Mouse (Mus musculus) cerebellum, adult (tissue): Measurements from ENCODE around the gene Uba52.
"Not testable (repeated sequence)": the region's sequence is repeated elsewhere in the genome, so short reads cannot be mapped to it uniquely, and the experiment has no call there.

ENCODE experiments used
- ATAC-seq: cut with Nextera tagmentation; 2 replicates; pipeline ENCODE4 v1.9.2; 2017; ENCODE audit warnings: mild to moderate bottlenecking, moderate library complexity, mixed read lengths; ENCODE audit not compliant: insufficient number of reproducible peaks, low FRiP score, low TSS enrichment

The Uba52 gene

DNA sequence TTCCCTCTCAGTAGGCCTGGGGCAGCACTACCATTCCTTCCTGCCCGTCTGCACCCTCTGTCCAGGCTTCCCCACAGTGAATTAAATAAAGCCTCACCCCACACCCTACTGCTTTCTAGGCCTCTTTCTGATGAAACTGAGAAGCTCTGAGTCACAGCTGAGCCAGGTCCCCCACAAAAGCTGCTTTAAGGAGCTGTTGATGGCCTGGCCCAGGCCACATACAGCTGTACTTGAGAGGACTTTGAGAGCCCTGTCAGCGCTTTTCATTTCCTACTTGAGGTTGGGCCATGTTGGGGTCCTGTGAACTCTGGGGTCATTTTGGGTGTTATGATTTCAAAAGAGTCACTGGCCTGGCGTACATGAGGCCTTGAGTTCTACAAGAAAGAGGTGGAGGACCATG lies 24.6 kb upstream of the Uba52 start:
- no peak for ATAC-seq

DNA sequence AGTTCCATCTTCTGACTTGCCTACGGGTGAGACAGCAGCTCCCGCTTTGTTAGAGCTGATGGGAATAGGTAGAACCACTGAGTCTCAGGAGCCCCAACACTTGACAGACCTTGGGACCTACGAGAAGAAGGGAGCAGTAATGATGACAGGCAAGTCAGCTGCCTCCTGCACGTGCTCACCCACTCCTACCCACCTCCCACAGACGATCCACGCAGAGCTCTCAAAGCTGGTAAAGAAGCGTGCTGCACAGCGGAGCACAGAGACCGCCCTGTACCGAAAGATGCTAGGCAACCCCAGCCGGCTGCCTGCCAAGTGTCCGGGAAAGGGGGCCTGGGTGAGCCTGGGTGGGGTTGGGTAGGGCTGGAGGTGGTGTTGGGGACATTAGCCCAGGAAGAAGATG lies 23.7 kb upstream of the Uba52 start:
- ATAC-seq: no peak

DNA sequence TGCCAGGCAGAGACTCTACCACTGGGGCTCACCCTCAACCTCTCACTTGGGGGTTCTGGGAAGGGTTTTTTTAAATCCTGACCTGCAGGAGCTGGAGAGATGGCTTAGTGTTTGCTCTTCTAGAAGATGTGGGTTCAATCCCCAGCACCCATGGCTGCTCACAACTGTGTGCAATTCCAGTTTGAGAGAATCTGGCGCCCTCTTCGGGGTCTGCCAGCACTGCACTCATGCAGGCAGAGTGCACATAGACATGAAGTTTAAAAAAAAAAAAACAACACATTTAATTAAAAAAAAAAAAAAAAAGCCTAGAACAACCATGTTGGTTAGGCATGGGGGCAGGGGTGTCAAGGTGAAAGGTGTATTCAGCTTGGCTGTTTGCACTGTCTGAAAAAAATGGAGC lies 19.7 kb upstream of the Uba52 start:
- ATAC-seq: no peak

DNA sequence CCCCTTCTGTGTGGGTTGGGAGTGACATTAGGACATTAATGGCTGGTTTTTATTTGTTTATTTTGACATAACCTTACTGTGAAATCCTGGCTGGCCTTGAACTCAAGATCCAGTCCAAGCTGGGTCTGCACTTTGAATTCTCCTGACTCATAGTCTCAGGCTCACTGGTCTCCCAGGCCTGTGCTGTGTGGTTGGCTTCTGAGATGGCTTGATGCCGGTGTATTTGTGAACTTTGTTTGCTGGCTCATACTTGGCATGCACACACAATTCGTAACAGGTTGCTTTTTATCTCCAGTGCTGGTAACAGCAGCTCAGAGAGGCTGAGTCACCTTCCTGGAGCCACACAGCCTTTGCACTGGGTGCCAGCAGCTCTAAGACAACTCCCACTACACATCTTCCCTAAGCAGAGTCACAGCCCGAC lies 19.1 kb upstream of the Uba52 start:
- no peak for ATAC-seq

DNA sequence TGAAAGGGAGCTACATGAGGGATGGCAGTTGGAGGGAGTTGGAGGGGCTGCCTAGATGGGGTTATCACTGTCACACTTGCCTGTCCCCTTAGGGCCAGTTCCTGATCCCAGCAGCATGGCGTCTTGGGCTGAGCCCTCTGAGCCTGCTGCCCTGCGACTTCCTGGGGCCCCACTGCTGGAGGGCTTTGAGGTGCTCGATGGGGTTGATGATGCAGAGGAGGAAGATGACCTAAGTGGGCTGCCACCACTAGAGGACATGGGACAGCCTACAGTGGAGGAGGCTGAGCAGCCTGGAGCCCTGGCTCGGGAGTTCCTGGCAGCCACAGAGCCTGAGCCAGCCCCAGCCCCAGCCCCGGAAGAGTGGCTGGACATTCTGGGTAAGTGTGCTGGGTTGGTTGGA lies 18.7 kb upstream of the Uba52 start:
- no peak for ATAC-seq

DNA sequence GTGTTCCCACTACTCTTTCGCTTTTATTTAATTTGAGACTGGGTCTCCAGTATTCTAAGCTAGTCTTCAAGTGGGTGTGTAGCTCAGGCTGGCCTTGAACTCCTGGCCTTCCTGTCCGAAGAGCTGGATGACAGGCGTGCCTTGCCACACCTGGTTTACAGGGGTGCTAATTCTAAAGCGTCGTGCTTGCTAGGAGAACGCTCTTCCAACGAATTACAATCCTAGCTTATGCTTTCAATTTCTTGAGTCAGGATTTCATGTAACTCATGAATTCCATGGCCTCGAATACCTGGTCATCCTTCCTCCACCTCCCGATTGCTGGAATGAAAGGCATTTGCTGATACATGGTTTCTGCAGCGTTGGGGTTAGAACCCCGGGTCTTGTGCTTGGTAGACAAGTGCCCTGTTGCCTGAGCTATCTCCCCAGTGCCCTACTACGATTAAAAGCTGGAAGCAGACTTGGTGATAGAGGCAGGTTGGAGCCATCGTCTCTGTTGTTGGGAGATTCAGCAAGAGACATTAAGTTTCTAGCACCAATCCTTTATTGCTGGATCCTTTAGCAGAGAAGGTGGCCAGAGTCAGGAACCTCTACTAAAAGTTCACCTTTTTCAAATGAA lies 17.7 kb upstream of the Uba52 start:
- no peak for ATAC-seq

DNA sequence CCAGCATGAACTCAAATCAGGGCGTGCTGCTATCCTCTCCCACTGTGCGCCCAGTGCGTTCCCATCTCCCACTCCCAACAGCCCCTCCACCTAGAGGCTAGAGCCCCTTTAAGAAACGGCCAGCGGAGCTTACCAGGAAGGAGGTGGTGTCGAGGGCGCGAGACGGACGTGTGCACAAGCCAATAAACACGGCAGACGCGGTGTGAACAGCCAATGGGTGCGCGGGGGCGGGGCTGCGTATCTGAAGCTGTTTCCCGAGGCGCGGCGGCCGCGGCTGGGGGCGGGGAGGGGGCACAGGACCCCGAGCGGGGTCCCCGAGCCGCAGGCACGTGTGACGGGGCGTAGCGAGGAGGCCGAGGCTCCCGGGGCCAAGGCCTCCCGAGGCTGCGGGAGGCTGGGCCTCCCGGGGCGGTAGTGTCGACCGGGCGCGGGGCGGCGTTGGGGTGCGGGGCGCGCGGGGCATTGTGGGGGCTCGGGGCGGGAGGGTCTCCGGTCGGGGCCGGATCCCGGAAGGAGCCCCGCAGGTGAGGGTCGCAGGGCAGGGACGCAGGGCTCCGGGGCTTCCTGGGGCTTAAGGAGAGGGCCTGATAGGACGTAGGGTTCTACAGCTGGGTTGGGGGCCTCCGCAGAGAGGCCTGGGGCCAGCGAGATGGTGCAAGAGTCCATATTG lies 17.0 kb upstream of the Uba52 start, which contains the start of the genes Fkbp8 and Kxd1:
TSS of gene Fkbp8 (plus strand) at position 213 of the 670 bp plus-strand sequence.
TSS of gene Kxd1 (minus strand) at position 445 of the 670 bp plus-strand sequence.
- ATAC-seq: peak; percentile 85

DNA sequence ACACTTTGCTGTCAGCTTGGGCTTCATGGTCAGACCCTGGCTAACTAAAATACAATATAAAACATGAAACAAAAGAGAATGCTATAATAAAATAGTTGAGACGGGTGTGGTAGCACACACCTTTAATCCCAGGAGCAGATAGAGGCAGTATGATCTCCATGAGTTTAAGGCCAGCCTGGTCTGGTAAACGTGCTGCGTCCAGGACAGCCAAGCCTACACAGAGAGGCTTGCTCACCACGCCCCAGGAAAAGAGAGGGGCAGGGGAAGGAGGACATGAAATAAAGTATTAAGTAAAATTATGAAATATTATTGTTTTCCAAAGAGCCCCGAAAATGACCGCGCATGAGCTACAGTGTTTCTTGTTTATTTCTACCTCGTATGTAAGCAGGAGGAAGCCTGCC lies 16.5 kb upstream of the Uba52 start:
- ATAC-seq: no peak

DNA sequence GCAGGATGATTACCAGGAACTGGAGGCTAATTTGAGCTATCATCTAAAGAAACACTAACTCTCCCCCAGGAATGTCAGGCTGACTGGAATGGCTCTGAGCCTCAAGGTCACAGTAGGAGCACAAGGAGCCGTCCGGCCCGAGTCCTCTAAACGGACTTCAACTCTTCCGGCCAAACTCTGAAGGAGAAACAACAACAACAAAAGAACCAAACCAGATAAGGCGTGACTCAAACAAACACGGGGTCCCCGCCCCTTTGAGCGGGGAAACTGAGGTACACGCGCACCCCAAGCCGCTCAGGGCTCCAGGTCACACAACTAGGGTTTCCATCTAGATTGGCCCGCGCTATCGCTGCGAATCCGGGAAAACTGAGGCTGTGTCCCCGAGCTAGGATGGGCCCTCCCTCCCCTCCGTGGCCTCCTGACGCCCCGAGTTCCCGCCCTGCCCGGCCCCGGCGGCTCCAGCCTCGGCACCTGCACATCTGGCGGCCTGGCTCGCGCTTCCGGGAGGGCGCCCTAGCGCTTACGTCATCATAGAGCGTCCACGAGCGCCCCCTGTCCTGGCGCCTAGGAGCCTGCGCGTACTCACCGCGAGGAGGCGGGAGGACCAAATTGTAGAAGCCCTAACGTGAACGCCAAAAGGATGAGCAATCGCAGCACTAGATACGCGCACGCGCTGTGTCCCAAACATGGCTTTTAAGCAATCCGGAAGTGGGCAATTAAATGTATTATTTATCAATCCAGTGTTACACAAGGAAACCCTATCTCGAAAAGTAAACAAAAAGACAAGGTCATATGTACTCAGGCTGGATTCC lies 12.2 kb upstream of the Uba52 start:
- peak; percentile 84 for ATAC-seq

DNA sequence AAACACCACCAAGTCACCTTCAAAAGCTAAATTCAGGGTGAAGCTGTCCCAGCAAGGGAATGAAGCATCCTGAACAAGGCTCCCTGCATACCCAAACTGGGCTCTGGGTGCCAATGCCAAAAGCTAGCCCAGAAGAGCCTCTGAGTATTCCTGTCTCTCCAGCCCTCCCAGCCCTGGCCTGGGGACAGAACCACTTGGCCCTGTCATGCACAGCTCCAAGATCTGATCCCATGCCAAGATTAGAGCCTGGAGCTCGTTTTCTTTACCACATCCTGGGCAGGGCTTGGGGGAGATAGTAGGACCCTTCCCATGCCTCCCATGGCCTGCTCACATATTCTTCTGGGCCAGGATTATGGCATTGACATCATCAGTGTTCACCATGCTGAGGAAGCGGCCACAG lies 9.0 kb upstream of the Uba52 start:
- no peak for ATAC-seq

DNA sequence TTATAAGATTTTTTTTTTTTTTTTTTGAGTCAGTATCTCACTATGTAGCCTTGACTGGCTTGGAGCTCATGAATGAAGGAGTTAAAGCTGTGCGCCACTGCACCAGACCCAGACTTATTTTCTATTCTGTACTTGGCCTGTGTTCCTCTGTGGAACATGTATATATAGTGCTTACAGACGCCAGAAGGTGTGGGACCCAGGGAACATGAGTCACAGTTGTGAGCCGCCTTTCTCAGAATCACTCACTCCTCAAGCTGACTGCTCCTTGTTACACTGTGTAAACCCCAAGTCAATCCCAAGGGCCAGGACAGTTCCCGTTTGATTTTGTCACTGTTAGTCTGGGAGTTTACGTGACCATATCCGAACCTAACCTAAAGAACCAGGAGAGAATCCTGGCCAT lies 8.4 kb upstream of the Uba52 start:
- ATAC-seq: no peak

DNA sequence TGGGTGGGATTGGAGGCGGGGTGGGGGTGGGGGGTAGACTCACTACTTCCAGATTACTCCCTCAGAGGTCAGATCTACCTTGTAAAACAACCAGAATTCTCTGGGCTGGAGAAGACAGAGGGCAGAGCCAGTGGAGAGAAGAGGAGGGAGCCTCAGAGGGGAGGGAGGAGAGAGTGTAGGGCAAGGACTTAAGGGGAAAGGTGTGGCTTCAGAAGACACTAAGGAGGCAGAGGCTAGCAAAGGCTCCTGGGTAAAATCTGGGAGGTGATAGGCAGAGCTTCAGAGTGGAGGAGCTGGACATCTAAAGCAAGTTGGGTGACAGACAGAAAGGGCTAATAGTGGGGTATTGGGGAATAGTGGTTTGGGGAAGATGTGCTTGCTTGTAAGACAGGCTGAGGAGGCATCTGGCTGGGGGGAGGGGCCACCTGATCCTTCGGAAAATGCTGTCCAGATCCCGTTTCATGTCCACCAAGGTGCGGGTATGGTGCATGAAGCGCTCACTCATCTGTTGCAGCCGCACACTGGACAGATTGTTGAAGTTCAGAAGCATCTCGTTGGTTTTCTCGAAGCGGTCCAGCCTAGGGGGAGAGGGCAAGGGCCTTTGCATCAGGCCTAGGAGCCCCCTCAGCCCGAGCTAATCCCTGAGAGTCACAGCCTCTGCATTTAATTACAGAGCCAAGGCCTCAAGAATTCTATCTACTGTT lies 7.5 kb upstream of the Uba52 start:
- ATAC-seq: no peak

DNA sequence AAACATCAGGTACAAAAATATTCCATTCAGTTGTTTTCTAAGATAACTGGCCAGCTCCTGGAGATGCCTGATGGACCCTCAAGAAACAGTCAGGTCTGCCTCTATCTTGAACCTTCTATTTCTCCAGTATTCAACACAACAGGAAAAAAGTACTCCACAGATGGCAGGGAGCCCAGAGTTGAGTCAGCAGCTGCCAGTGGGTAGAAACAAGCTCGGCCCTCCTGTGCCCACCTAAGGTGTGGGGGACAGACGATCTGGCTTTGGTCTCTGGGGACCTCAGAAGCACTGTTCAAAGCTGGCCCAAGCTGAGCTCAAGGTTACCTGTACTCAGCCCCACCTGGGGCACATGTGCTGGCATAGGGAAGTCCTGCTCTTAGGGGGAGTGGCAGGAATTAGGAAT lies 2.8 kb upstream of the Uba52 start:
- ATAC-seq: no peak

DNA sequence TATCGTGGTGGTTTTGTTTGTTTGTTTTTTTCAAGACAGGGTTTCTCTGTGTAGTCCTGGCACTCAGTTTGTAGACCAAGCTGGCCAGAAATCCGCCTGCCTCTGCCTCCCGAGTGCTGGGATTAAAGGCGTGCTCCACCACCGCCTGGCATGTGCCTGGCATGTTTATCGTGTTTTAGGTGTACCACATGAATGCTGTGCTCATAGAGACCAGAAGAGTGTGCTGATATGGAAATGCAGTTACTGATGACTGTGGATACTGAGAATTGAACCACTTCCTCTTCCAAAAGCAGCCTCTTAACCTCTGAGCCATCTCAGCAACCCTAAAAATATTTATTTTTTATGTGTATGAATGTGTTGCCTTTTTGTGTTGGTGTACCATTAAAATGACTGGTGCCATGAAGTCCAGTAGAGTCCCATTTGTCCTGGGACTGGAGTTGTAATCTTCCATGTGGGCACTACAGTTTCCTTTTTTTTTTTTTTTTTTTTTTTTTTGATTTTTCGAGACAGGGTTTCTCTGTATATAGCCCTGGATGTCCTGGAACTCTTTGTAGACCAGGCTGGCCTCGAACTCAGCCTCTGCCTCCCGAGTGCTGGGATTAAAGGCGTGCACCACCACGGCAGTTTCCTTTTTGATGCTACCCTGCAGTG lies 1.8 kb upstream of the Uba52 start:
- ATAC-seq: no peak

DNA sequence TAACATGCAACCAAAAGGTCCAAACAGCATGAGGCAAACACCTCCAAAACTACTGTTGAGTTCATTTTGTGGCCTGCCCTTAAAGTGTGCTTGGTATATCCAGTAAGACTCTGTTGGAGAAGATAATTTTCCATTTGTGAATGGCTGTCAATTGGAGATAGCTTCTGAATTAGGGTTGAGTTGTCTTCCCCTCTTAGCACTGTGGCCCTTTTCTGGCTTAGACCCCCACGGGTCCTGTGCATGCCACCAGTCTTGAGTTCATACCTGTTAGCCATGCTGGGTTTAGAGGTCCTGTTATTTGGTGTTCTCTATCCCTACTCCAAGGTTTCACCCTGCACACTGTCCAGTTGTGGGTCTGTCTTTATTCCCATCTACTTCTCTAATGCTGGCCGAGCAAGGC lies 1.2 kb upstream of the Uba52 start:
- ATAC-seq: no peak

DNA sequence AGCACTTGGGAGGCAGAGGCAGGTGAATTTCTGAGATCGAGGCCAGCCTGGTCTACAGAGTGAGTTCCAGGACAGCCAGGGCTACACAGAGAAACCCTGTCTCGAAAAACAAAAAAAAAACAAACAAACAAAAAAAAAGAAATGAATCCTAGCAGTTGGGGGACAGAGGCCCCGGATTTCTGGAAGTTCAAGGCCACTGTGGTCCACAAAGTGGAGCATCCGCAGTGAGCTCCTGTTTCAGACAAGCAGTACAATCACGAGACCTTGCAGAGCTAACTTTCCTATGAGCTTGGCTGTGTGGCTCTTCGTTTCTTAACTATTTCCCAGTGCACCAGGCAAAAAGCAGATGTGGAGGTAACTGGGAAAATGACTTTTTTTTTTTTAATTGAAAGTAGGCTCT lies 573 bp upstream of the Uba52 start:
- not testable (repeated sequence) for ATAC-seq

DNA sequence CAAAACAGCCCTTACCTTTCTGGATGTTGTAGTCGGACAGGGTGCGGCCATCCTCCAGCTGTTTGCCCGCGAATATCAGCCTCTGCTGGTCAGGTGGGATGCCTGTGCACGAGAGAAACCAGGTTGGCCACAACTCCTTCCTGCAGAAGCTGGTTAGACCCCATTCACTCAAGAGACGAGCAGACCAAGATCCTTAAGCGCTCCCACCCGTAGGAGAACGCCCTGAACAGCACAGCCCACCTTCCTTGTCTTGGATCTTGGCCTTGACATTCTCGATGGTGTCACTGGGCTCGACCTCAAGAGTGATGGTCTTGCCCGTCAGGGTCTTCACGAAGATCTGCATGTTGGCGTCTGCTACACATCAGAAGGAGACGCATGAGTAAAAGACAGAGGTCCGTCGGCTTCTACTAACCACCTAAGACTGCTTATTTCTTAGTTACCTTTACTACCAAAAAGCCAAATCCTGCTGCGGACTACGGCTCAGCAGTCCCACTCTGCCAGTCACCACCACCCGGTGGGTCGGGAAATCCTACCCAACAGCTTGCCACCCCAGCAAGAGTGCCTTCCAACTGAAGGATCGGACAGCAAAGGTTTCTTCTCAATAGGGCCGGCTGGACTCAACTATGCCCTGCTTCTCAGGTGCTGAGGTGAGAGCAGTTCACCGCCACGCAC lies 1.2 kb downstream of the Uba52 start:
- ATAC-seq: no peak

DNA sequence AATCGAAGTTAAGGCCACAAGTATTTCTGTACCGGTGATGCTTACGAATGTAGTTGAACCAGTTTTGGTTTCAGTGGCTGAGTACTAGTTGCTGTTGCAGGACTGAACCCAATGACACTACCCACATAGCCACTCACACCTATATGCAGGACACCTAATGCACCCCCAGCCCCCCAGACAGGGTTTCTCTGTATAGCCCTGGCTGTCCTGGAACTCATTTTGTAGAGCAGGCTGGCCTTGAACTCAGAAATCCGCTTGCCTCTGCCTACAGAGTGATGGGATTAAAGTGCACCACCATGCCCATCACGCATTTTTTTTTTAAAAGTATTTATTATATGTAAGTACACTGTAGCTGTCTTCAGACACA lies 3.6 kb downstream of the Uba52 start:
- ATAC-seq: no peak

DNA sequence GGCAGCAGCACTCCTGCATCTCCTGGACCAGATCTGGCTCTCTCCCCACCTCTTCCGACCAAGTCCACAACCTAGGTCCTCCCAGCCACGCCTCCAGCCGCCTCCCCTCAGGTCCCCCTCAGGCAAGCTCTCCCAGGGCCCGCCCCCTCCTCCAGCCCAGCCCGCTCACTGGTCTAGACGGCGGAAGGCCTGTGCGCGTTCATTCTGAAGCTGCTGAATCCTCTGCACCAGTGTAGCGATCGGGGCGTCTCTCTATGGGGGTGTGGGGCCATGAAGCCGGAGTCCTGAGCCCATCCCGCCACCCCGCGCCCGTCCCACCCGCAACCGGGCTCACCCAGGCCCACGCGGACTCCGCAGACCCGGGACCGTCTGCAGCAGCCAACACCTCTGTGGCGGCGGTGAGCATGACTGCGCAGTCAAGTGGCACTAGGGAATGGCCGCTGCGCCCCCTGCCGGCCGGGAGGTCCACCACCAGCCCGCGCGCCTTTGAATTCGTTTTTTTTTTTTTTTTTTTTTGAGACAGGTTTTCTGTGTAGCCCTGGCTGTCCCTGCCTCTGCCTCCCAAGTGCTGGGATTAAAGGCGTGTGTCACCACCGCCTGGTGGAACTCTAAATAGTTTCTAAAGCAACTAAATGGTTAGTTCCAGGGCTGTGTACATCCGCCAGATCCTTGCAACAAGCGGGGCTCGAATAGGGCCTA lies 4.1 kb downstream of the Uba52 start, which contains the start of gene Rex1bd:
TSS of gene Rex1bd (minus strand) at position 425 of the 699 bp plus-strand sequence.
- peak; percentile 34 for ATAC-seq
